Mouse (Mus musculus) heart, postnatal 14 days (tissue): Measurements from ENCODE around the gene Ebi3. TPM values are rescaled to one million over a fixed set of nuclear protein-coding genes. Genes with fewer than 3 reads are reported as not detected.

Experiments used
- DNase-seq, 2 experiments: peaks; one replicate each; pipeline ENCODE4 v3.0.0; 2021 to 2022
- intact Hi-C: fragments of 180-260 bp; cut with DNase I; formaldehyde crosslinking; loops from one replicate; pipeline ENCODE4 v1.15.1; 2025
- total RNA-seq, 2 experiments: library from RNA; stranded (reverse); gene quantifications; 2 replicates each; pipeline ENCODE4 v1.2.3; 2021

Gene Ebi3
- total RNA-seq, 2 experiments from 2014 or later = 0.63 to 0.81 TPM

DNA sequence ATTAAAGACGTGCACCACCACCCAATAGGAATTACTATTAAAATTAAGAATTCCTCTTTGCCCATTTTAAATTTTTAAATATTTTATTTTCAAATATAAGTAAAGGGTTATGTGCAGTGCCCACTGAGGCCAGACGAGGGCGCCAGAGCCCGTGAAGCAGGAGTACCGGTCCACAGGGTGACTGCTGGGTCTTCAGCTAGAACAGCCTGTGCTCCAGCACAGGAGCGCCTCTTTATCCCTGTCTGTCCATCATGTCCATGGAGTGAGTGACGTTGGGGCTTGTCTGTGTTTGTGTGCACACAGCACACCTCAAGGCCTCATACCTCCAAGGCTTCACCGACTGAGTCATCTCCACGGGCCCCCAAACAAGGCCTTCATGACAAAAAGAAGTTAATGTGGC, 4.7 kb downstream of the Ebi3 start:
- intact Hi-C loops = loop anchor here (2.0 to 10.0 kb wide), 3 partner anchors 54 to 298 kb away; partner anchors contain the start of gene Fem1a
- DNase-seq = peak; percentile 72 to 83

DNA sequence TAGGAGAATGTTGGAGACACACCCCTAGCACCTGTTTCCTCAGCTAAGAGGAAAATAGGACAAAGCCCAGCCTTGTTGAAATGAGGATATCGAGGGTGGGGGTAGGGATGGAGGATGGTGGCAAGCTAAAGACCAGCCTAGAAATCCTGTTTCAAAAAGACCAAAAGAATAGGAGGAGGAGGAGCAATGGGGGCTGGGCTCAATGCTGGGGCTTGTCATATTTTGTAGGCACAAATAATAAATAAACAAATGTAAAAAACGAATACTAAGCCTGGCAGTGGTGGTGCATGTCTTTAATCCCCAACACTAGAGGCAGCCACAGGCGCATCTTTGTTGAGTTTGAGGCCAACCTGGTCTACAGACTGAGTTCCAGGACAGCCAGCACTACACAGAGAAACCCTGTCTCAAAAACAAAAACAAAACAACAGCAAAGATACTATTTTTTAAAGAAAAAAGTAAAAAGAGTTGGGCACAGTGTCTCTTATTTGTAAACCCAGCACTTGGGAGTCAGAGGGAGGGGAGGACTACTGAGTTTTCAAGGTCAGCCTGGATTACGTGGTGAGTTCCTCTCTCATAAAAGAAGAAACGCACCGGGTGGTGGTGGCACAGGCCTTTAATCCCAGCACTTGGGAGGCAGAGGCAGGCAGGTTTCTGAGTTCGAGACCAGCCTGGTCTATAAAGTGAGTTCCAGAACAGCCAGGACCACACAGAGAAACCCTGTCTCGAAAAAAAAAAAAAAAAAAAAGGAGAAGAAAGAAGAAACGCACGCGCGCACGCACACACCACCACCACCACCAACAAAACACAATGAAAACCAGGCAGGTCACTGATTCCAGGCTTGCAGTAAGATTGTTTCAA, 5.5 kb downstream of the Ebi3 start:
- intact Hi-C loops = loop anchor here (2.0 to 10.0 kb wide), 3 partner anchors 53 to 297 kb away; partner anchors contain the start of gene Fem1a

DNA sequence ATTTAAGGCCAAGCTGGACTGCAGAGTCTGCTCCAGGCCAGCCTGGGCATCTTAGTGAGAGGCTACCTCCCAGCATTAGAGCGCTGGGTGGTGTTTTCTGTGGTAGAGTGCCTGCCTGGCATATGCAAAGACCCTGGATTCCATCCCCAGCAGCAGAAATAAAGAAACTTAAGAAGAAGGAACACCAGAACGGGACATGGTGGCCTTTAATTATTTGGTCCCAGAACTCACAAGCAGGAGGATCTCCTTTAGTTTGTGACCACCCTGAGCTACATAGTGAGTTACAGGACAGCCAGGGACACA, 6.1 kb downstream of the Ebi3 start:
- DNase-seq = no peak
- intact Hi-C loops = loop anchor here (10.0 kb wide), 2 partner anchors 254 to 296 kb away; partner anchors contain the start of gene Fem1a

More for the DNA sequence above, 5.5 kb downstream of the Ebi3 start:
- no peak for DNase-seq

DNA sequence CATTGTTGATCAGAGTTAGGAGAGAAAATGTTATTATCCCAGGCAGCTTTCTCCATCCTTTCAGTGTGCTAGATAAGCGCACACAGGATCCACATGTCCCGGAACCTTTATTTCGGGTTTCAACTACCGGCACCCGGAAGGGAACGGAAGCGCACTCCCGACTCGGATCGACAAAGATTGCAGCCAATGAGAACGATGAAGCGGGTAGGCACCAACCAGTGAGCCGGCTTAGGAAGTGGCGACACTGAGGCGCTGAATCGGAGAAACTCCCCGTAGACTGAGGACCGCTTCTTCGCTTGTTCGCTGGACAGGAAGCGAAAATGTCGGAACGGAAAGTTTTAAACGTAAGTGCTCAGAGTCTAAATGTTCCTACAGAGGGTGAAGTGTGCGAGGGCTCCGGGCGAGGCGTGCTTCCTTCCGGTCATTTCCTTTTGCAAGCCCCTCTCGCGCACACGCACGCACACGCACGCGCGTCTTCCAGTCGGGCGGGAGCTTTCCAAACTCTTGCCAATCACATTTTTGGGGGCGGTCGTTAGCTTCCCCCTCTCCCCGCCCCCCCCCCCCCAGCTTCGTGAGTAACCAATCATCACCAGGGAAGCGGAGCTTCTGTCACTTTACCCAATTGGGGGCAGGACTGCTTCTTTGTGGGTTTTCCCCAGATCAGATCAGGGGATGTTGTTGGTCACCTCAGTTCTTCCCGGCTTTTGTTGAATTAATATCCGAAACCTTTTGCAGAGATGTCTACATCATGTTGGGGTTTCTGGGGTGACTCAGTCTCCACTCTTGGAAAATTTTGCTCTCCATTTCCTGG, 6.7 kb downstream of the Ebi3 start, which contains the start of gene Yju2:
TSS of gene Yju2 (plus strand) at position 182 of the 811 bp plus-strand sequence.
- DNase-seq = peak; percentile 91 to 94
- intact Hi-C loops = loop anchor here (10.0 kb wide), 2 partner anchors 254 to 296 kb away; partner anchors contain the start of gene Fem1a

DNA sequence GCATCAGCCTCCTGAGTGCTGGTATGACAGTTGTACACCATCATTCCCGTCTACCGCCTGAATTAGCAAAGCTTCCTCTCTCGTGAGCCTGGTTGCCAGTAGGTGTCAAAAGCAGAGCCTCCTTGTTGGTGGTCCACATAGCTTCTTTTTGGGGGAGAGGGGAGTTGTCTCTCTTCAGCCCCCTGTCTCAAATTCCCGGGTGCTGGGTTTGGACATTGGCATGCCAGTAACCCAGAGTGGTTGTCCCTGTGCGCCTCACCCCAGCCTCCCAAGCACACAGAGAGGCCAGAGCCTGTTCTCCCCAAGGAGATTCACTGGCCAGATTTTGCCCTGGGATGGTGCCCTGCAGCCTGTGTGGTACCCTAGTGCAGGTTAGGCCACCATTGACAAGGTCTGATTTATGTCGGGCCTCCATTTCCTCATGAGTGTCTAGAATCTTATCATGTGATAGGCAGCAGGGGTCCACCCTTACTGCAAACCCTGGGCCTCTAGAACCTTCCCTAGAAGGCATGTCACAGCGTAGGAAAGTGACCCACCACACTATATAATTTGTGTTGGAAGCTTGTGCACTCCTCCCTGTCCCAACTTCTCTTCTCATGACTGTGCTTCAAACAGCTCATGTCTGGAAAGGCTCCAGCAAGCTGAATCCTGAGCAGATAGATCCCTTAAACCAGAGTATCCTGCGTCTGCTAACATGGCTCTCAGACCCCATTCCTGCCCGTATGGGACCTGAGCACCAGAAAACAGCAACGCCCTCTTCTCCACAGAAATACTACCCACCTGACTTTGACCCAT, 7.7 kb downstream of the Ebi3 start:
- intact Hi-C loops = loop anchor here (10.0 kb wide), 2 partner anchors 255 to 295 kb away; partner anchors contain the start of gene Fem1a
- DNase-seq = no peak

DNA sequence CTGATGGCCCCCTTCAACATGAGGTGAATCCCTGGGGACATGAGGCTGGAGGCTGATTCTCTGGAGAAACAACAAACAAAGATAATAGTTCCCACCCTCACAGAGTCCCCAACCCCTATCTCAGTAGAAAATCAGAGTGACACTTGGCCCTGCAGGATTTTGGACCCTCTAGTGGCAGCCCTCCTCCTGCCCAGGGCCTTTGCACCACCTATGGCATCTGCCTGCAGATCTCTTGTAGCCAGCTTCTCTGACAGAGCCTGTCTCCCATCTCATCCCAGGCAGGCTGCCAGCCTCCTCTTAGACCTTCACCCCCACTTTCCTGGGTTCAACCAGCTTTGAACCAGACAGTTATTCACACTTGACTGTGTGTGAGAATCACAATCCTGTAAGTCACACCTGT, 8.4 kb downstream of the Ebi3 start:
- no peak for DNase-seq
- intact Hi-C loops = no loop called here

DNA sequence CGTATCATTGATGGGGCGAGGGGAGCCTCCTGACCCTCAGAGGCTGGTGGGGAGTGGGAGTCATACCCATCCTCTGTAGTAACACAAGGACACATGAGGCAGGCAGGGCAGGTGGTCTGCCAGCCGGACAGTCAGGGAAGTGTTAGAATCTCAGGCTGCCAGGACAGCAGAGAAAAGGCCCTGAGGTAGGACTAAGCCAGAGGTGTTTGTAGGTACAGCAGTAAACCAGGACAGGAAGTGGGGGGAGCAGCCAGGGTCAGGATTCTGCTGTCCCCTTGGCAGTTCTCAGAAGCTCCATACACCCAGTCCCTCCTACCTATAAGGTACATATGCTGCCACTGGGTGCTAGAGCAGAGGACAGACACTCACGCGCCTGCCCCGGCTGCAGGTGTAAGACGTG, 9.2 kb downstream of the Ebi3 start:
- no peak for DNase-seq
- intact Hi-C loops = no loop called here

DNA sequence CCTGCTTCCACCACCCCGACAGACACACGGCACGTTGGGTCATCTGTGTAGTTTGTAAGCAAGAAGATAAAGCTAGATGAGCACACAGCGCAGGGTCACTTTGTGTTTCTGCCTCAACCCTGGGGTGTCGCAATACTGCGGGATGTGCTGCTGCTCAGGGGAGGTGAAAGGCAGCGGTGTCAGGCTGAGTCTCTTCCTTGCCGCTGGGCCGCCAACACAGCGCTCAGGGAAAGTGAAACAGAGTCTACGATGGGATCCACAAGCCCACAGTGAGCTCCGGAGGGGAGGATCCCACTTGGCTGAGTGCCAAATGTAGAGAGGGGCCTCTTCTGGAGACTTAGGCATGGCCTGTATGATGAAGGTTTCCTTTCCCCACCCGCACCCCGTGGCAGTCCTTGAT, 10.7 kb downstream of the Ebi3 start:
- DNase-seq = no peak
- intact Hi-C loops = no loop called here

DNA sequence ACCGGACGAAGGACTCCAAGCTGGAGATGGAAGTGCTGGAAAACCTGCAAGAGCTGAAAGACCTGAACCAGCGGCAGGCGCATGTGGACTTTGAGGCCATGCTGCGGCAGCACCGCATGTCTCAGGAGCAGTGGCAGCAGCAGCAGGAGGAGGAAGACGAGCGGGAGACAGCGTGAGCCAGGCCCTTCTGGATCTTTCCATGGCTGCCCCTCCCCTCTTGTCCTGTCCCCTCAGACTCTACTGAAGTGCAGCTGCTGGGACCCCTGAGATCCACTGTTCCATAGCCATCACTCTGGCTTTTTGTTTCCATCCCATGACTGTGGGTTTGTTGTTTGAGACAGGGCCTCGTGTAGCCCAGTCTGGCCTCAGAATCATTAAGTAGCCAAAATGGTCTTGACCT, 12.1 kb downstream of the Ebi3 start:
- intact Hi-C loops = no loop called here
- no peak for DNase-seq

DNA sequence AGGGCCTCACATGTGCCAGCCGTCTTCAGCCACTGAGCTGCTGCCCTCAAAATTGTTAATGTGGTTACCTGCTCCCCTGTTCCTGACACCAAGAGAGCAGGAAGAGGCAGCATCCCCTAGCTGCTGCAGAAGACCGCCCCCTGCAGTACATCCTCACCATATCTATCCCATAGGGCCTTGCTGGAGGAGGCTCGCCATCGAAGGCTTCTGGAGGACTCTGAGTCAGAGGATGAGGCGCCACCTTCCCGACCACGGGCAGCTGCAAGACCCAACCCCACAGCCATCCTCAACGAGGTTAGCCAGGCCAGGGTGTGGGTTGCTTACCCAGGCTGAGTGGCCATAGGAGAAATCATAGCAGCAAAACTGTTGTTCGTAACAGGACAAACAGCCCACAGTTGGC, 12.6 kb downstream of the Ebi3 start:
- no peak for DNase-seq
- intact Hi-C loops = no loop called here

DNA sequence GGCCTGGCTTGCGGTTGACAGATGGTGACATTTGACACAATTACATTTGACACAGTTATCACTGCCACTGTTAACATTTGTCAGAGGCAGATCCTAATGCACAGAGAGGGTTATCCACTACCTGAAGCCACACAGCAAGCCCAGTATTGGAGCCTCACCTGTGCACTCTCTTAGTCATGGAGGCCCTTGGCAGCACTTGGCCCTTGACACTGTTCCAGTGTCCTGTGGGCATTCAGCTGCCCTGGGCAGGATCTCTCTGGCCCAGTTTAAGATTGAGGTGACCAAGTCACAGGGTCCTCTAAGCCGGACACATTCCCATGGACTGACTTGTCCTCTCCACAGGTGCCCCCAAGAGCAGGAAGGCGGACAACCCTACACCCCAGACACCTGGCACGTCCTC, 14.7 kb downstream of the Ebi3 start:
- no peak for DNase-seq
- intact Hi-C loops = no loop called here

DNA sequence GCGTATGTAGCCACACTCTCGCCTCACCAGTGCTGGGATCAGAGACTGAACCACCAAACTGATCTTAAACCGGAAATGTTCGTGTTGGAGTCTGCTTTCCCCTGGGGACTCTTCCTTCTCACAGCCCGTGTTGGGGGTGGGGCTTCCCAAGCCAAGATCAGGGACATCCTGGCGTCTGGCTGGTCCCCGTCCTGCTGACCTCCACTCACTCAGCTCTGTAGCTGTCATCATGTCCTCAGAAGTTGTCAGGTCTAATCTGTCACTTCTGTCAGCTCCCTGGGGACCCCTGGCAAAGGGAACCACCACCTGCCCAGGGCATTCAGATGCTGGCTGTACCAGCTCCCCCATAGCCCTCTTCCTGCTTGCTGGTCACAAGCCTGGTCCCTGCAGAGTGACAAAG, 15.8 kb downstream of the Ebi3 start:
- DNase-seq = peak; percentile 35 to 48
- intact Hi-C loops = no loop called here

DNA sequence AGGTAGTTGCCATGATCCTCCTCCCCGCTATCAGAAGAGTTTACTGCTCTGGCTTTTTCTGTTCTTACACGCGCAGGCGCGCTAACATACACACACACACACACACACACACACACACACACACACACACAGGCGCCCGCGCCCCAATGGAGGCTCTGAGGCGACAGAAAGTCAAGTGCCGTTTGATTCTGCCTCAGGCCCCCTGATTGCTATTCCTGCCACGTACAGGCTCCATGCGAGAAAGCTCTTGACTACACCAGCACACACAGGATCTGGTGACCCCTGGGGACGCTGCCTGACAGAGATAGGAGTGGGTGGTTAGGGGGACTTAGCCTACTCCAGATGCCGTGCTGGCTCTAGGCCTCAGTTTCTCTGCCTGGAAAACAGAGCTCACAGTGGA, 17.1 kb downstream of the Ebi3 start:
- DNase-seq = no peak

DNA sequence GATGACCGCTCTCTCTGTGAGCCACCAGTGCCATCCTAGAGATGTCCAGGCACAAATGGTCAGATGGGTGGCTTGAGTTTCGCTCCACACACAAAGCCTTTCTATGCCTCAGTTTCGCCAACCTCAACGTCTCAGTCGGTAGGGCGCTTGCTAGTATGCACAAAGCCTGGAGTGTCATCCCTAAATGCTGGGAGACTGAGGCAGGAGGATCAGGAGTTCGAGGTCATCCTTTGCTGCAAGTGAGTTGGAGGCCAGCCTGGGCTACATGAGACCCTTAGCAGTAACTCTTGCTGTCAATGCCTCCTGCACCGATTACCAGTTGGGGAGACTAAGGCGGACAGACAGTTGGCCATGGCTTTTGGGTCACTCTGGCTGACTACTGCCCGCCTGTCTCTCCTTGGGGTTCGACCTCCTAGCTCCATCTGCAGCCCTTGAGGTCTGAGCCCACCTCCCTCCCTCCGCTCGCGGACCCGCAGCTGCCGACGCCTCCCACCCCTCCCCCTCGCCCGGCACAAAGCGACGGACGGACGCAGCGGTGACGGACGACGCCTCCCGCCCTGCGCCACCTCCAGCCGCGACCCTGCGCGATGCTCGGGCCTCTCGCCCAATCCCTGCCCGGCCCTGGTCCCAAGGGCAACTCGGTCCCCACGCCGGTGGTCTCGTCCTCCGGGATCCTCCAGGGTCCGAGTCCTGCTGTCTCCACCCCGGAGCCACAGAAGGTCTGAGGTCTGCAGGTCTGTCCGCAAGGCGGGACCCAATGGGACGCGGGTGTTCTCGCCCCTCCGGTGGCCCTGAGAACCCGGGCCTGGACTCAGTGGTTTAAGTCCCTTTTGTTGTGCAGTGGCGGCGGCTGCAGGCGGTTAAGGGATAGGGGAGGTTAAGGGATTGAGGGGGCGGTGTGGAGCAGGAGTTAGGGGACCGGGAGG, 17.8 kb downstream of the Ebi3 start, which contains the start of gene Shd:
TSS of gene Shd (plus strand) at position 502 of the 926 bp plus-strand sequence.
- intact Hi-C loops = no loop called here
- peak; percentile 46 to 54 for DNase-seq

More for the DNA sequence above, 17.1 kb downstream of the Ebi3 start:
- intact Hi-C loops = no loop called here

DNA sequence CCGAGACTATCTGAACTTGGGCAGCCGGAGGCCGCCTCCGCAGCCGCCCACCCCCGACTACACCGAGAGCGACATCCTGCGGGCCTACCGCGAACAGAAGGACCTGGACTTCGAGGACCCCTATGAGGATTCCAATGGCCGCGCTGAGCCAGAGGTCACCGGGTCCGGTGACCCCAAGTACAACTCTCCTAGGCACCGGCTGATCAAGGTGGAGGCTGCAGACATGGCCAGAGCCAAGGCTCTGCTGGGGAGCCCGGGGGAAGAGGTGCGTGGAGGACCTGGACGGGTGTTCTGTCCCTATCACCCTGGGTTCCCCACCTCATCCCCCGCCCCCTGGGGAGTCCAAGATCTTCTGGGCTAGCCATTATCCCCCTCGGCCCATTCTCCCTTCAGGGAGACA, 19.0 kb downstream of the Ebi3 start:
- intact Hi-C loops = no loop called here
- no peak for DNase-seq

DNA sequence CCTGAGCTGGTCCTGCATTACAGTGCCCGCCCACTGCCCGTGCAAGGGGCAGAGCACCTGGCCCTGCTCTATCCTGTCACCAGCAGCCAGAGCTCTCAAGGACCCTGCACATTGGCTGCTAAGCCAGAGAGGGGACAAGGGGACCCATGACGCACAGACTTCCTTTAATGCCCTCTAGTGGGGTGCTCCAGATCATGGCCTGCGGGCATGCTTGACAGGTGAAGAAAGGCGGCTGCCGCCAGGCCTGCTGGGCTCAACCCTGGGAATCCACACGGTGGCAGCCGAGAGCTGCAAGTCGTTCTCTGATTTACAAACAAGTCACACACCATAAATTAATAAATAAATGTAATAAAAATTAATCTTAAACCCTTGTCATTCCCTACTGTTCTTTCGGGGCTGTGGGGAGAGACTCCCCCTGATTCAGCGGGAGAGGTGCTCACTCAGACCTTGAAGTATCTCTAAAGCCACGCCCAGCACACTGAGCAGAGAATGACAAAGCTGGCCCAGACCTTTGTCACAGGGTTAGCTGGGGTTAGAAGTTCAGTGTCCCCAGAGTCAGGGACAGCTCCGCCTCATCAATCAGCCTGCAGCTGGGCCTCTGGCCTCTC, 23.9 kb downstream of the Ebi3 start:
- intact Hi-C loops = loop anchor here (1.0 kb wide), 1 partner anchor 34 kb away; no protein-coding TSS in a partner anchor
- DNase-seq = peak; percentile 83 to 89

DNA sequence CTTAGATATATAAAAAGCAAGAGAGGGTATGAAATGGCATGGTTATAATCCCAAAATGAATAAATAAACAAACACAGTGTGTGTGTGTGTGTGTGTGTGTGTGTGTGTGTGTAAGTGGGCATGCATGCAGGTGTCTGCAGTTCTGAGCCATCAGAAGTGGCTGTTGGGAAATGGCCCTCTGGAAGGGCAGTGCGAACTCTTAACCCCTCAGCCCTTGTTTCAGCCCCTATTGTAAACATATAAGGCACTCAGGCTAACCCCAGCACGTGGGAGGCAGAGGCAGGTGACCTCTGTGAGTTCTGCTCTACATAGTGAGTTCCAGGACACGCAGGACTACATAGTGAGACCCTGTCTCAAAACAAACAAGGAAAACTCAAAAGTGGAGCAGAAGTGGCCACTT, 24.9 kb downstream of the Ebi3 start:
- DNase-seq = no peak
- intact Hi-C loops = no loop called here

DNA sequence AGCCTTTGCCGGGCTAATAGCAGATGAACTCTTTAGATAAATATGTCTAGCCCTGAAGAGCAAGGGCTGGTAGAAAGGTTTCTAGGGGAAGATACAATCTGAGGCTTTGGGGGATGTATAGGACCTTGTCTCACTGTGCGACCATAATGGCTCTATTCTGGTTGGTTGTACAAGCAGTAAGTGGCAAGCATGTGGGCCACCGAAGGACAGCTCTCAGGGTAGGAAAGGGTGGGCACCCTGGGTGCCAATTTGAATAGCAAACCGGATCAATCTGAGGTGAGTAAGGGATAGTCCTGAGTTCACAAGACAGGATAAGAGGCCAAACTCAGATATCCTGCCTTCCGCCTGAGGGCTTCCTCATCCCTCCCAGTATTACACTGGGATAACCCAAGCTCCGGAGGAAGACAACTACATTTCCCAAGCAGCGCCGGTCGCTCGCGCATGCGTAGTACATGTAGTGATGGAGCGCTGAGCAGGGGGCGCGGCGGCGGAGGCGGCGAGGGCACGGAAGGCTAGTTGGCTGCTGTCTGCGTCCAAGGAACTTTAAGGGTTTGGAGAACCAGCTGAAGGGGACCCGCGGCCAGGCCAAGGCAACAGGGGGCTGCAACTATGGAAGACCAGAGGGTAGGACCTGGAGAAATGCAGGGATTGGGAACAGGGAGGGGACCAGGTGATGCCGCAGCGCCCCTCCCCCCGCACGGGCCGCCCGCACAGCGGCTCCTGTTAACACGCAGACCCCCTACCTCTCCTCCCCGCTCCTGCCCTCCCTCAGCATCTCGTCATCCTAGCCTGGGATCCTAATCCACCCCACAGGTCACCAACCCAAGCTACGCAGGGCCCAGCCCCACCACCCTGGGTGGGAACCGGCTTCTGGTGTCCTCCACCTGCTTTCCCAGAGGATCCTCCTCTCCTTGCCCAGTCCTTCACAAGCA, 33.9 kb downstream of the Ebi3 start, which contains the start of gene Fsd1:
TSS of gene Fsd1 (plus strand) at position 480 of the 932 bp plus-strand sequence.
- DNase-seq = peak; percentile 61 to 63

More for the DNA sequence above, 33.9 kb downstream of the Ebi3 start, which contains the start of gene Fsd1:
- intact Hi-C loops = no loop called here
